Mouse (Mus musculus) small intestine, adult 2 months (tissue): ENCODE results near the gene Nsd1. TPM values are rescaled to one million over a fixed set of nuclear protein-coding genes. Genes with fewer than 3 reads are reported as not detected.

Source experiments
- H3K27ac ChIP-seq: fragments of 200-500 bp; 2 replicates; pipeline ENCODE4 v1.5.1; 2012; ENCODE audit warnings: low read depth, low read length, control low read depth, inconsistent platforms; ENCODE audit not compliant: insufficient read depth
- H3K27me3 ChIP-seq: fragments of 200-500 bp; 2 replicates; pipeline ENCODE4 v1.6.1; 2012; ENCODE audit warnings: mild to moderate bottlenecking, moderate library complexity, low read length, inconsistent platforms; ENCODE audit not compliant: control insufficient read depth, insufficient read depth
- H3K36me3 ChIP-seq: fragments of 200-500 bp; 2 replicates; pipeline ENCODE4 v1.6.1; 2012; ENCODE audit warnings: mild to moderate bottlenecking, low read length, control low read depth, inconsistent platforms; ENCODE audit not compliant: control insufficient read depth, insufficient read depth
- H3K4me1 ChIP-seq: fragments of 200-500 bp; 2 replicates; pipeline ENCODE4 v1.6.1; 2012; ENCODE audit warnings: low read length, inconsistent platforms, mixed read lengths; ENCODE audit not compliant: control insufficient read depth, insufficient read depth, insufficient read length
- H3K4me3 ChIP-seq: fragments of 200-500 bp; 2 replicates; pipeline ENCODE4 v1.5.1; 2012; ENCODE audit warnings: low read depth, mild to moderate bottlenecking, control low read depth, inconsistent platforms, low read length, moderate library complexity
- CTCF ChIP-seq: fragments of 200-500 bp; IDR thresholded peaks from 2 replicates; pipeline ENCODE4 v1.5.1; 2012; ENCODE audit warnings: low read depth, mild to moderate bottlenecking, control low read depth, inconsistent platforms, low read length, moderate library complexity, mixed read lengths; ENCODE audit not compliant: insufficient replicate concordance, insufficient read length; ENCODE audit errors: extremely low read depth
- POLR2A ChIP-seq: fragments of 200-500 bp; IDR thresholded peaks from 2 replicates; pipeline ENCODE4 v1.6.1; 2012; ENCODE audit warnings: low read depth, mild to moderate bottlenecking, control low read depth, inconsistent platforms, low read length, moderate library complexity
- WGBS: fragments of 180-500 bp; shearing (Covaris S2); methylation state at CpG from one replicate; pipeline ENCODE4 v1.1.7; 2018; 5-methylcytosine and 5-hydroxymethylcytosine counted together
- polyA plus RNA-seq: library from polyadenylated mRNA; depleted of rRNA; stranded (reverse); fragments of >200 nt; gene quantifications from 2 replicates; pipeline ENCODE4 v1.2.3, GENCODE M21; 2012

Gene Nsd1
- polyA plus RNA-seq, 1 experiment = 16.3 TPM

- WGBS = 49% methylated on average over 10 of the region's 10 CpGs
- no peaks in the 10 kb centered on the region for H3K27me3 ChIP-seq
- peaks cover 5% of the 10 kb centered on the region; the same call in 1 of the 2 replicates for H3K4me1 ChIP-seq
- no peak overlapping the region for H3K4me3 ChIP-seq
- H3K27ac ChIP-seq = no peak overlapping the region
- no peak for TF ChIP-seq CTCF
- H3K36me3 ChIP-seq = no peaks in the 10 kb centered on the region
Observed at GRCm38 (mm10) chr13:55337341-55337975, 127.9 kb downstream of the Nsd1 start.

- Histone ChIP-seq H3K36me3 (no peaks in the 10 kb centered on the region), H3K4me3 (no peak overlapping the region), H3K4me1 (peaks cover 5% of the 10 kb centered on the region; the same call in 1 of the 2 replicates), H3K27ac (no peak overlapping the region), H3K27me3 (no peaks in the 10 kb centered on the region)
- 70% methylated on average over 12 of the region's 12 CpGs for WGBS
- no peak for TF ChIP-seq POLR2A
- no peak for TF ChIP-seq CTCF
Observed at GRCm38 (mm10) chr13:55338131-55339054, 128.8 kb downstream of the Nsd1 start.

- no peak for TF ChIP-seq POLR2A
- TF ChIP-seq CTCF = no peak
- Histone ChIP-seq H3K4me3 (no peak overlapping the region), H3K27ac (peak overlapping the region; percentile 19), H3K4me1 (peaks cover 5% of the 10 kb centered on the region; the same call in 1 of the 2 replicates), H3K27me3 (no peaks in the 10 kb centered on the region), H3K36me3 (peaks cover 1% of the 10 kb centered on the region; the same call in 1 of the 2 replicates)
- 17% methylated on average over 2 of the region's 2 CpGs for WGBS
Observed at GRCm38 (mm10) chr13:55339259-55339658, 129.7 kb downstream of the Nsd1 start.

- H3K36me3 ChIP-seq = peaks cover 32% of the 10 kb centered on the region
- WGBS = 36% methylated on average over 11 of the region's 11 CpGs
- no peak overlapping the region for H3K4me3 ChIP-seq
Observed at GRCm38 (mm10) chr13:55342469-55342868, 132.9 kb downstream of the Nsd1 start.

GRCm38 (mm10) chr13:55344286-55344685 is 134.7 kb downstream of the Nsd1 start:
- Histone ChIP-seq H3K27ac (no peak overlapping the region), H3K4me3 (no peak overlapping the region), H3K27me3 (no peaks in the 10 kb centered on the region), H3K4me1 (no peaks in the 10 kb centered on the region), H3K36me3 (peaks cover 48% of the 10 kb centered on the region)
- TF ChIP-seq POLR2A (no peak), CTCF (no peak)
- 87% methylated on average over 7 of the region's 7 CpGs for WGBS

More at GRCm38 (mm10) chr13:55342469-55342868, 132.9 kb downstream of the Nsd1 start:
- H3K27ac ChIP-seq = no peak overlapping the region
- TF ChIP-seq POLR2A (no peak), CTCF (no peak)
- H3K27me3 ChIP-seq = no peaks in the 10 kb centered on the region
- H3K4me1 ChIP-seq = peaks cover 5% of the 10 kb centered on the region; the same call in 1 of the 2 replicates

GRCm38 (mm10) chr13:55346745-55347144 is 137.2 kb downstream of the Nsd1 start:
- Histone ChIP-seq H3K4me1 (no peaks in the 10 kb centered on the region), H3K4me3 (no peak overlapping the region), H3K27ac (no peak overlapping the region), H3K36me3 (peaks cover 70% of the 10 kb centered on the region), H3K27me3 (no peaks in the 10 kb centered on the region)
- TF ChIP-seq CTCF (no peak), POLR2A (no peak)
- 80% methylated on average over 11 of the region's 11 CpGs for WGBS

- peaks cover 11% of the 10 kb centered on the region for H3K4me1 ChIP-seq
- peak overlapping the region; percentile 39 for H3K4me3 ChIP-seq
- TF ChIP-seq POLR2A = no peak
- no peak for TF ChIP-seq CTCF
- H3K27ac ChIP-seq = no peak overlapping the region
- peaks cover 32% of the 10 kb centered on the region for H3K36me3 ChIP-seq
- no peaks in the 10 kb centered on the region for H3K27me3 ChIP-seq
Observed at GRCm38 (mm10) chr13:55361145-55361544, 151.6 kb downstream of the Nsd1 start.
